Mouse (Mus musculus) regulatory T cell (primary cell): Measurements from ENCODE around the gene Adpgk.

Experiments used
- in situ Hi-C: fragments of 300-600 bp; cut with MboI, MseI; formaldehyde crosslinking; loops from one replicate; pipeline ENCODE4 v1.15.1; 2025; ENCODE audit warnings: high pct_unique_total_duplicates

The Adpgk gene

GRCm38 (mm10) chr9:59369220-59369619 is 77.9 kb downstream of the Adpgk start:
- in situ Hi-C loops = no loop called here

GRCm38 (mm10) chr9:59369646-59370045 is 78.3 kb downstream of the Adpgk start:
- in situ Hi-C loops = no loop called here
